Mouse (Mus musculus): ENCODE data around the gene Exoc2. TPM values are rescaled to one million over a fixed set of nuclear protein-coding genes. Genes with fewer than 3 reads are reported as not detected.
A peak's percentile ranks its signal among the peaks of the same experiment; 100 is the strongest.

Gene Exoc2
- total RNA-seq, 1 experiment from 2014 or later, result 57.1 TPM

- ATAC-seq (ENCODE audit: extremely low read depth, insufficient number of reproducible peaks, low FRiP score, poor library complexity, severe bottlenecking), result peak; percentile 47; the same call in 1 of the 2 replicates
Measured at GRCm38 (mm10) chr13:30792308-30792707, 181.6 kb downstream of the Exoc2 start.

- ATAC-seq (ENCODE audit: extremely low read depth, insufficient number of reproducible peaks, low FRiP score, poor library complexity, severe bottlenecking), result no peak
Measured at GRCm38 (mm10) chr13:30790016-30790415, 183.9 kb downstream of the Exoc2 start.

- no peak for ATAC-seq (ENCODE audit: extremely low read depth, insufficient number of reproducible peaks, low FRiP score, poor library complexity, severe bottlenecking)
Measured at GRCm38 (mm10) chr13:30788421-30788820, 185.5 kb downstream of the Exoc2 start.

GRCm38 (mm10) chr13:30787960-30788359 is 185.9 kb downstream of the Exoc2 start:
- no peak for ATAC-seq (ENCODE audit: extremely low read depth, insufficient number of reproducible peaks, low FRiP score, poor library complexity, severe bottlenecking)

- ATAC-seq (ENCODE audit: extremely low read depth, insufficient number of reproducible peaks, low FRiP score, poor library complexity, severe bottlenecking), result no peak
Measured at GRCm38 (mm10) chr13:30787556-30787955, 186.3 kb downstream of the Exoc2 start.

- ATAC-seq (ENCODE audit: extremely low read depth, insufficient number of reproducible peaks, low FRiP score, poor library complexity, severe bottlenecking), result no peak
Measured at GRCm38 (mm10) chr13:30787036-30787320, 186.9 kb downstream of the Exoc2 start.

GRCm38 (mm10) chr13:30786235-30787035 is 187.5 kb downstream of the Exoc2 start:
- peak; percentile 88 for ATAC-seq (ENCODE audit: extremely low read depth, insufficient number of reproducible peaks, low FRiP score, poor library complexity, severe bottlenecking)

GRCm38 (mm10) chr13:30785423-30786040 is 188.4 kb downstream of the Exoc2 start:
- ATAC-seq (ENCODE audit: extremely low read depth, insufficient number of reproducible peaks, low FRiP score, poor library complexity, severe bottlenecking), result no peak

- ATAC-seq (ENCODE audit: extremely low read depth, insufficient number of reproducible peaks, low FRiP score, poor library complexity, severe bottlenecking), result no peak
Measured at GRCm38 (mm10) chr13:30782419-30782818, 191.5 kb downstream of the Exoc2 start.

- ATAC-seq (ENCODE audit: extremely low read depth, insufficient number of reproducible peaks, low FRiP score, poor library complexity, severe bottlenecking), result no peak
Measured at GRCm38 (mm10) chr13:30781905-30782304, 192.0 kb downstream of the Exoc2 start.

GRCm38 (mm10) chr13:30777678-30778179 is 196.2 kb downstream of the Exoc2 start:
- ATAC-seq (ENCODE audit: extremely low read depth, insufficient number of reproducible peaks, low FRiP score, poor library complexity, severe bottlenecking), result no peak

- no peak for ATAC-seq (ENCODE audit: extremely low read depth, insufficient number of reproducible peaks, low FRiP score, poor library complexity, severe bottlenecking)
Measured at GRCm38 (mm10) chr13:30776021-30776420, 197.9 kb downstream of the Exoc2 start.

- no peak for ATAC-seq (ENCODE audit: extremely low read depth, insufficient number of reproducible peaks, low FRiP score, poor library complexity, severe bottlenecking)
Measured at GRCm38 (mm10) chr13:30767477-30768127, 206.3 kb downstream of the Exoc2 start.

GRCm38 (mm10) chr13:30766636-30767476 is 207.0 kb downstream of the Exoc2 start:
- ATAC-seq (ENCODE audit: extremely low read depth, insufficient number of reproducible peaks, low FRiP score, poor library complexity, severe bottlenecking), result peak; percentile 78

- ATAC-seq (ENCODE audit: extremely low read depth, insufficient number of reproducible peaks, low FRiP score, poor library complexity, severe bottlenecking), result no peak
Measured at GRCm38 (mm10) chr13:30765906-30766305, 208.0 kb downstream of the Exoc2 start.

GRCm38 (mm10) chr13:30764014-30764740 is 209.7 kb downstream of the Exoc2 start:
- ATAC-seq (ENCODE audit: extremely low read depth, insufficient number of reproducible peaks, low FRiP score, poor library complexity, severe bottlenecking), result peak; percentile 62

All from neutrophil, adult 5-6 weeks (primary cell).